Mouse (Mus musculus) left cerebral cortex, postnatal 36 days (tissue): Measurements from ENCODE around the gene Tmem72. TPM values are rescaled to one million over a fixed set of nuclear protein-coding genes. Genes with fewer than 3 reads are reported as not detected.

Experiments
- DNase-seq, 2 experiments: peaks; one replicate each; pipeline ENCODE4 v3.0.0; 2021 to 2022; ENCODE audit warnings: low spot score in 2 of 2, mixed read lengths in 1 of 2
- intact Hi-C: fragments of 180-260 bp; cut with DNase I; formaldehyde crosslinking; loops from one replicate; pipeline ENCODE4 v1.15.1; 2025
- total RNA-seq, 2 experiments: library from RNA; stranded (reverse); gene quantifications; 2 replicates each; pipeline ENCODE4 v1.2.3; 2021

The Tmem72 gene
- under 1 TPM; 0.10 to 0.20 TPM for total RNA-seq

- DNase-seq: no peak
- intact Hi-C loops: no loop called here
Observed at GRCm38 (mm10) chr6:116716666-116717065, at the start of gene Tmem72. TSS of gene Tmem72 (minus strand) at chr6:116716913.

- DNase-seq: no peak
- intact Hi-C loops: no loop called here
Observed at GRCm38 (mm10) chr6:116764524-116764923, 47.8 kb upstream of the Tmem72 start.

- DNase-seq: no peak
- intact Hi-C loops: no loop called here
Observed at GRCm38 (mm10) chr6:116762333-116762732, 45.6 kb upstream of the Tmem72 start.

GRCm38 (mm10) chr6:116760181-116760580 is 43.5 kb upstream of the Tmem72 start:
- intact Hi-C loops: no loop called here
- DNase-seq: no peak

GRCm38 (mm10) chr6:116756364-116756763 is 39.7 kb upstream of the Tmem72 start:
- no peak for DNase-seq
- intact Hi-C loops: no loop called here

GRCm38 (mm10) chr6:116738046-116738445 is 21.3 kb upstream of the Tmem72 start:
- no peak for DNase-seq
- intact Hi-C loops: no loop called here

GRCm38 (mm10) chr6:116735361-116735760 is 18.6 kb upstream of the Tmem72 start:
- DNase-seq: no peak
- intact Hi-C loops: no loop called here

GRCm38 (mm10) chr6:116733577-116733976 is 16.9 kb upstream of the Tmem72 start:
- intact Hi-C loops: no loop called here
- no peak for DNase-seq

GRCm38 (mm10) chr6:116724489-116725160 is 7.9 kb upstream of the Tmem72 start:
- no peak for DNase-seq
- intact Hi-C loops: no loop called here

GRCm38 (mm10) chr6:116718920-116719319 is 2.2 kb upstream of the Tmem72 start:
- intact Hi-C loops: no loop called here
- no peak for DNase-seq

GRCm38 (mm10) chr6:116718361-116718760 is 1.6 kb upstream of the Tmem72 start:
- intact Hi-C loops: no loop called here
- no peak for DNase-seq

- no peak for DNase-seq
- intact Hi-C loops: no loop called here
Observed at GRCm38 (mm10) chr6:116717851-116718250, 1.1 kb upstream of the Tmem72 start.

- intact Hi-C loops: no loop called here
- DNase-seq: no peak
Observed at GRCm38 (mm10) chr6:116715166-116715565, 1.5 kb downstream of the Tmem72 start.

- DNase-seq: no peak
- intact Hi-C loops: no loop called here
Observed at GRCm38 (mm10) chr6:116714576-116714975, 2.1 kb downstream of the Tmem72 start.

- DNase-seq: no peak
Observed at GRCm38 (mm10) chr6:116713966-116714365, 2.7 kb downstream of the Tmem72 start.

GRCm38 (mm10) chr6:116712503-116712902 is 4.2 kb downstream of the Tmem72 start:
- no peak for DNase-seq
- intact Hi-C loops: no loop called here

More at GRCm38 (mm10) chr6:116713966-116714365, 2.7 kb downstream of the Tmem72 start:
- intact Hi-C loops: no loop called here

- intact Hi-C loops: no loop called here
- no peak for DNase-seq
Observed at GRCm38 (mm10) chr6:116712062-116712461, 4.7 kb downstream of the Tmem72 start.

GRCm38 (mm10) chr6:116704320-116704719 is 12.4 kb downstream of the Tmem72 start:
- no peak for DNase-seq
- intact Hi-C loops: no loop called here

- no peak for DNase-seq
- intact Hi-C loops: no loop called here
Observed at GRCm38 (mm10) chr6:116700821-116701220, 15.9 kb downstream of the Tmem72 start.

GRCm38 (mm10) chr6:116697896-116698425 is 18.8 kb downstream of the Tmem72 start:
- intact Hi-C loops: loop anchor here (5.0 kb wide), 1 partner anchor 46 kb away; the partner anchor contains the start of gene Depp1
- no peak for DNase-seq

- intact Hi-C loops: loop anchor here (5.0 kb wide), 1 partner anchor 45 kb away; the partner anchor contains the start of gene Depp1
- no peak for DNase-seq
Observed at GRCm38 (mm10) chr6:116697413-116697812, 19.3 kb downstream of the Tmem72 start.
